18 mouse cellular contexts compared by ENCODE assay signal in genomic region chr7:135833425-135833824, GRCm38 (mm10).
DNase-seq lines count a peak whose midpoint lies in the region; ATAC-seq lines count a peak whose summit lies in the region.
"Had no signal": no experiment of that assay in that cellular context is flagged by ENCODE, and none has a peak within 500 bp of the region (broad histone marks: within the 10 kb centered on the region; RNA-seq: fewer than 3 reads in every experiment).

No protein-coding gene starts in this region.

- no peak overlapping the region for H3K4me3 ChIP-seq in midbrain, embryonic 13.5 days (replicated peaks)
- H3K4me3 ChIP-seq in midbrain, embryonic 11.5 days (ENCODE audit: low read depth, low read length), result no peak overlapping the region
- H3K4me3 ChIP-seq in embryonic facial prominence, embryonic 10.5 days, result no peak overlapping the region
- H3K4me3 ChIP-seq in midbrain, embryonic 16.5 days (ENCODE audit: low read depth, low read length), result no peak overlapping the region
- H3K4me3 ChIP-seq: limb, embryonic 15.5 days; myocyte had no signal

- no peak overlapping the region for H3K4me2 ChIP-seq in midbrain, embryonic 13.5 days (replicated peaks)
- H3K4me2 ChIP-seq in midbrain, embryonic 11.5 days, result no peak overlapping the region
- H3K4me2 ChIP-seq in midbrain, embryonic 16.5 days (ENCODE audit: low read length), result 0 out of 2 replicates have a peak overlapping the region, but pooled peaks have one; percentile 8
- H3K4me2 ChIP-seq: heart, embryonic 11.5 days; limb, embryonic 15.5 days had no signal

- H3K4me1 ChIP-seq in midbrain, embryonic 13.5 days (replicated peaks), result peaks cover 41% of the 10 kb centered on the region
- H3K4me1 ChIP-seq in midbrain, embryonic 11.5 days (ENCODE audit: control insufficient read depth, insufficient read depth, low read length), result 0 out of 2 replicates have a peak, but pooled peaks cover 7% of the 10 kb centered on the region
- peaks cover 52% of the 10 kb centered on the region for H3K4me1 ChIP-seq in embryonic facial prominence, embryonic 10.5 days
- H3K4me1 ChIP-seq in midbrain, embryonic 16.5 days (ENCODE audit: control insufficient read depth, insufficient read depth, low read length), result peaks cover 13% of the 10 kb centered on the region; the same call in 1 of the 2 replicates

- no peak for DNase-seq in frontal cortex, postnatal 25 days (ENCODE audit: low spot score in 2 of 2)
- DNase-seq in midbrain, embryonic 11.5 days (ENCODE audit: low spot score, missing footprints), result no peak
- DNase-seq in embryonic facial prominence, embryonic 10.5 days (ENCODE audit: low spot score), result no peak
- no peak for DNase-seq in heart, adult 11 months
- no peak for DNase-seq in ovary, postnatal 36 days (ENCODE audit: low spot score)
- DNase-seq: adrenal gland, postnatal 10 days; B cell, adult 2 months; cerebellum, adult 18-20 months; gastrocnemius, postnatal 36 days; heart, postnatal 14 days; lung, postnatal 10 days; thymus, postnatal 25 days had no signal

- no peaks in the 10 kb centered on the region for H3K9me3 ChIP-seq in midbrain, embryonic 13.5 days
- no peaks in the 10 kb centered on the region for H3K9me3 ChIP-seq in midbrain, embryonic 11.5 days (ENCODE audit: control insufficient read depth, low read length)
- no peaks in the 10 kb centered on the region for H3K9me3 ChIP-seq in embryonic facial prominence, embryonic 10.5 days
- no peaks in the 10 kb centered on the region for H3K9me3 ChIP-seq in midbrain, embryonic 16.5 days (replicated peaks; ENCODE audit: control insufficient read depth, low read length, poor library complexity, severe bottlenecking)
- H3K9me3 ChIP-seq: limb, embryonic 15.5 days had no signal

- peak overlapping the region; percentile 32; the same call in 1 of the 2 replicates for H3K27ac ChIP-seq in midbrain, embryonic 13.5 days
- H3K27ac ChIP-seq in midbrain, embryonic 11.5 days (ENCODE audit: low read depth, low read length), result no peak overlapping the region
- peak overlapping the region; percentile 70; the same call in 1 of the 2 replicates for H3K27ac ChIP-seq in embryonic facial prominence, embryonic 10.5 days (replicated peaks)
- H3K27ac ChIP-seq in midbrain, embryonic 16.5 days (ENCODE audit: low read length), result peak overlapping the region; percentile 34; the same call in 1 of the 2 replicates
- H3K27ac ChIP-seq: limb, embryonic 15.5 days had no signal

- no peak overlapping the region for H3K9ac ChIP-seq in midbrain, embryonic 13.5 days (replicated peaks)
- H3K9ac ChIP-seq in midbrain, embryonic 11.5 days (ENCODE audit: low read length), result no peak overlapping the region
- no peak overlapping the region for H3K9ac ChIP-seq in midbrain, embryonic 16.5 days (ENCODE audit: low read depth, low read length)
- H3K9ac ChIP-seq: limb, embryonic 15.5 days had no signal

- H3K27me3 ChIP-seq in midbrain, embryonic 13.5 days, result peaks cover 22% of the 10 kb centered on the region
- no peaks in the 10 kb centered on the region; the same call in 1 of the 2 replicates for H3K27me3 ChIP-seq in midbrain, embryonic 11.5 days (ENCODE audit: control insufficient read depth, insufficient read depth, low read length)
- peaks cover 19% of the 10 kb centered on the region; the same call in 1 of the 2 replicates for H3K27me3 ChIP-seq in embryonic facial prominence, embryonic 10.5 days (replicated peaks; ENCODE audit: low read depth, poor library complexity, severe bottlenecking)
- H3K27me3 ChIP-seq in midbrain, embryonic 16.5 days (ENCODE audit: control insufficient read depth, insufficient read depth, low read depth, low read length), result 0 out of 2 replicates have a peak, but pooled peaks cover 2% of the 10 kb centered on the region

- no peaks in the 10 kb centered on the region for H3K36me3 ChIP-seq in midbrain, embryonic 13.5 days
- H3K36me3 ChIP-seq in midbrain, embryonic 11.5 days (ENCODE audit: control insufficient read depth, insufficient read depth, low read length), result no peaks in the 10 kb centered on the region
- no peaks in the 10 kb centered on the region for H3K36me3 ChIP-seq in embryonic facial prominence, embryonic 10.5 days (replicated peaks)
- no peaks in the 10 kb centered on the region for H3K36me3 ChIP-seq in midbrain, embryonic 16.5 days (ENCODE audit: control insufficient read depth, insufficient read depth, low read length)
- H3K36me3 ChIP-seq: limb, embryonic 15.5 days had no signal

- peak; percentile 41; the same call in 1 of the 2 replicates for ATAC-seq in frontal cortex, adult (ENCODE audit: low TSS enrichment)
- ATAC-seq in midbrain, embryonic 13.5 days, result no peak
- no peak for ATAC-seq in midbrain, embryonic 11.5 days (ENCODE audit: low FRiP score)
- ATAC-seq in midbrain, embryonic 16.5 days, result no peak

- WGBS in midbrain, embryonic 13.5 days, result 56% methylated on average over 9 of the region's 9 CpGs
- WGBS in midbrain, embryonic 11.5 days, result 78% methylated on average over 9 of the region's 9 CpGs
- 77% methylated on average over 9 of the region's 9 CpGs for WGBS in embryonic facial prominence, embryonic 10.5 days
- 36% methylated on average over 9 of the region's 9 CpGs for WGBS in midbrain, embryonic 16.5 days
